Mouse (Mus musculus): ENCODE measurements around the gene Prkcq. TPM values are rescaled to one million over a fixed set of nuclear protein-coding genes. Genes with fewer than 3 reads are reported as not detected.

Prkcq gene
- polyA plus RNA-seq, 1 experiment from 2014 or later = 4.4 TPM

- no peak overlapping the region for H3K4me2 ChIP-seq (ENCODE audit: low read length)
- peaks cover 3% of the 10 kb centered on the region for H3K4me1 ChIP-seq (replicated peaks; ENCODE audit: control insufficient read depth, insufficient read depth, low read length)
- H3K9me3 ChIP-seq (ENCODE audit: control insufficient read depth, low read length) = no peaks in the 10 kb centered on the region
- no peak for ATAC-seq
- H3K27me3 ChIP-seq (replicated peaks; ENCODE audit: control insufficient read depth, insufficient read depth, low read length) = peaks cover 16% of the 10 kb centered on the region
- WGBS = 99% methylated on average over 12 of the region's 12 CpGs
- H3K27ac ChIP-seq (ENCODE audit: low read length) = no peak overlapping the region
- no peak overlapping the region for H3K9ac ChIP-seq (replicated peaks; ENCODE audit: low read depth, low read length)
- H3K4me3 ChIP-seq (replicated peaks; ENCODE audit: low read length) = no peak overlapping the region
- no peaks in the 10 kb centered on the region for H3K36me3 ChIP-seq (ENCODE audit: control insufficient read depth, insufficient read depth)
Measured at GRCm38 (mm10) chr2:11177880-11178279, 6.0 kb downstream of the Prkcq start.

DNA sequence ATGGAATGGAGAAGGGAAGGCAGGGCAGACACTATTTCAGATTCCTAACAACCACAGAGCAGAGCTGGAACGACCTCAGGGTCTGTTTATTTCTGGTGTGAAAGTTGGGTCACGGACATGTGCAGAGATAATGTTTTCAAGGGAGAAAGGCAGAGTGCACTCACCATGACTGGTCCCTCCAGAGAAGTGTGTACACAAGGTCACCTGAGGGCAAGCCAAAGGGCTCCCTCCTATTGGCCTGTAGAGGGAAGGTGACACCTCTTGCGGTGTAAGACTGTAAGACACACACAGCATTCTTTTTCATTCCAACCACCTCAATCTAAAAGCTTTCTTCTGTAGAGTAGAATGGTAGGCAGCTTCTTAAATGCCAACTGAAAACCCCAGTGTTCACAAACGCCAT is 9.6 kb downstream of the Prkcq start:
- no peak overlapping the region for H3K4me3 ChIP-seq (replicated peaks; ENCODE audit: low read length)
- no peaks in the 10 kb centered on the region for H3K27me3 ChIP-seq (replicated peaks; ENCODE audit: control insufficient read depth, insufficient read depth, low read length)
- no peak overlapping the region for H3K4me2 ChIP-seq (ENCODE audit: low read length)
- no peaks in the 10 kb centered on the region for H3K9me3 ChIP-seq (ENCODE audit: control insufficient read depth, low read length)
- 78% methylated on average over 4 of the region's 4 CpGs for WGBS
- no peak overlapping the region for H3K9ac ChIP-seq (replicated peaks; ENCODE audit: low read depth, low read length)
- ATAC-seq = no peak
- H3K4me1 ChIP-seq (replicated peaks; ENCODE audit: control insufficient read depth, insufficient read depth, low read length) = no peaks in the 10 kb centered on the region
- H3K36me3 ChIP-seq (ENCODE audit: control insufficient read depth, insufficient read depth) = no peaks in the 10 kb centered on the region
- H3K27ac ChIP-seq (ENCODE audit: low read length) = no peak overlapping the region

DNA sequence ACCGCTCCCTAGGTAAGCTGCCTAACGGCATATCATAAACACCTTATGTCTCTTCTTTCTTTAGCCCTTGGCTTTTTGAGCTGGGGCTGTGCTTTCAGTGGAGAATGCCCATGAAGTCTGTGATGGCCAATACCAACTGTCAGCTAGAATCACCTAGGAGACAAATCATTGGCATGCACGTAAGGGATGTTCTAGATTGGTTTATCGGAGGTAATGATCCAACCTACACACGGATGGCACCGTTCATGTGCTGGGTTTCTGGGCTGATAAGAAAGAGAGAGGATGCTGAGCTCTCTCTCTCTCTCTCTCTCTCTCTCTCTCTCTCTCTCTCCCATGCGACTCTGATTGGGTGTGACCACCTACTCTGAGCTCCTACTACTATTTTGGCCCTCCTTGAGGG is 10.2 kb downstream of the Prkcq start:
- ATAC-seq = no peak
- H3K9me3 ChIP-seq (ENCODE audit: control insufficient read depth, low read length) = no peaks in the 10 kb centered on the region
- H3K9ac ChIP-seq (replicated peaks; ENCODE audit: low read depth, low read length) = no peak overlapping the region
- no peak overlapping the region for H3K27ac ChIP-seq (ENCODE audit: low read length)
- WGBS = 91% methylated on average over 7 of the region's 7 CpGs
- no peak overlapping the region for H3K4me2 ChIP-seq (ENCODE audit: low read length)
- H3K27me3 ChIP-seq (replicated peaks; ENCODE audit: control insufficient read depth, insufficient read depth, low read length) = no peaks in the 10 kb centered on the region
- H3K4me3 ChIP-seq (replicated peaks; ENCODE audit: low read length) = no peak overlapping the region
- H3K4me1 ChIP-seq (replicated peaks; ENCODE audit: control insufficient read depth, insufficient read depth, low read length) = no peaks in the 10 kb centered on the region
- H3K36me3 ChIP-seq (ENCODE audit: control insufficient read depth, insufficient read depth) = no peaks in the 10 kb centered on the region

- Histone ChIP-seq H3K27ac (ENCODE audit: low read length) (no peak overlapping the region), H3K4me3 (replicated peaks; ENCODE audit: low read length) (no peak overlapping the region), H3K9me3 (ENCODE audit: control insufficient read depth, low read length) (no peaks in the 10 kb centered on the region), H3K4me2 (ENCODE audit: low read length) (no peak overlapping the region), H3K27me3 (replicated peaks; ENCODE audit: control insufficient read depth, insufficient read depth, low read length) (no peaks in the 10 kb centered on the region), H3K36me3 (ENCODE audit: control insufficient read depth, insufficient read depth) (no peaks in the 10 kb centered on the region), H3K4me1 (replicated peaks; ENCODE audit: control insufficient read depth, insufficient read depth, low read length) (no peaks in the 10 kb centered on the region), H3K9ac (replicated peaks; ENCODE audit: low read depth, low read length) (no peak overlapping the region)
- ATAC-seq = no peak
- WGBS = 76% methylated on average over 5 of the region's 5 CpGs
Measured at GRCm38 (mm10) chr2:11183991-11184390, 12.1 kb downstream of the Prkcq start.

GRCm38 (mm10) chr2:11186586-11186985 is 14.7 kb downstream of the Prkcq start:
- H3K9ac ChIP-seq (replicated peaks; ENCODE audit: low read depth, low read length) = no peak overlapping the region
- 91% methylated on average over 3 of the region's 3 CpGs for WGBS
- H3K4me3 ChIP-seq (replicated peaks; ENCODE audit: low read length) = no peak overlapping the region
- H3K4me1 ChIP-seq (replicated peaks; ENCODE audit: control insufficient read depth, insufficient read depth, low read length) = no peaks in the 10 kb centered on the region
- H3K9me3 ChIP-seq (ENCODE audit: control insufficient read depth, low read length) = no peaks in the 10 kb centered on the region
- H3K27me3 ChIP-seq (replicated peaks; ENCODE audit: control insufficient read depth, insufficient read depth, low read length) = no peaks in the 10 kb centered on the region
- no peak for ATAC-seq
- no peak overlapping the region for H3K27ac ChIP-seq (ENCODE audit: low read length)
- H3K36me3 ChIP-seq (ENCODE audit: control insufficient read depth, insufficient read depth) = no peaks in the 10 kb centered on the region
- H3K4me2 ChIP-seq (ENCODE audit: low read length) = no peak overlapping the region

DNA sequence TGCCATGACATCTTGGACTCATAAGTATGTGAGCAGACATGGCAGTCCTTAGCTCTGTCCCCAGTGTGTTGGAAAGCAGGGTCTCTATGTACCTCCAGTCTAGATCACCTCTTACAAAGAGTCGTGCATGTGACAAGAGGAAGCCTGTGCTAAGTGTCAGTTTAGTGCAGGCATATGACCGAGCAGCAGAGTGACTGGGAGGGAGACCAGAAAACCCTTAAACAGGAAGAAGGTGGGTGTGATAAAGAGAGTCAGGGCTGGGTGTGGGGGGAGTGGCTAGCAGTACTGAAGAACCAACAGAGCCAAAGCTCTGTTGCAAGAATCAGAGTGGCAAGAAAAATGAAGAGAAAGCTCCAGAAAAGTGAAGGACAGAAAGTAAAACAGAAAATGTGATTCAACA is 15.3 kb downstream of the Prkcq start:
- H3K4me3 ChIP-seq (replicated peaks; ENCODE audit: low read length) = no peak overlapping the region
- H3K4me1 ChIP-seq (replicated peaks; ENCODE audit: control insufficient read depth, insufficient read depth, low read length) = no peaks in the 10 kb centered on the region
- no peak for ATAC-seq
- no peak overlapping the region for H3K4me2 ChIP-seq (ENCODE audit: low read length)
- no peaks in the 10 kb centered on the region for H3K27me3 ChIP-seq (replicated peaks; ENCODE audit: control insufficient read depth, insufficient read depth, low read length)
- no peaks in the 10 kb centered on the region for H3K9me3 ChIP-seq (ENCODE audit: control insufficient read depth, low read length)
- H3K36me3 ChIP-seq (ENCODE audit: control insufficient read depth, insufficient read depth) = no peaks in the 10 kb centered on the region
- no peak overlapping the region for H3K27ac ChIP-seq (ENCODE audit: low read length)
- H3K9ac ChIP-seq (replicated peaks; ENCODE audit: low read depth, low read length) = no peak overlapping the region
- WGBS = 88% methylated on average over 2 of the region's 2 CpGs

DNA sequence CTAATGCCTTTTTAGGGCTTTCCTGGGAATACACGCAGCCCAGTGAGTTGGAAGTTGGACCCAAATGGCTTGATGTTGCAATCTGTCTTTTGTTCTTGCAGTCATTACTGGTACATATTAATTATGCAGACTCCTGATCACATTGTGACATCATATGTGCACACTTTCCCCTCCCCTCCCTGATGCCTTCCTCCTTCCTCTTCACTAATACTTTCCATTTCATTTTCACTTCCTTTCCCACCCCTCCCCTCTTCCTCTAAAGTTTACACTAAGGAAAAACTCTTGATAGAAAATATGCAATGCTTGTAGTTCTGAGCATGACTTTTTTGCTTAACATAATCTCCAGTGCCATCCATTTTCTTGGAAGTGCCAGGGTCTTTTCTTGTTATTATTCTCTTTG is 16.4 kb downstream of the Prkcq start:
- Histone ChIP-seq H3K4me2 (ENCODE audit: low read length) (no peak overlapping the region), H3K9me3 (ENCODE audit: control insufficient read depth, low read length) (no peaks in the 10 kb centered on the region), H3K36me3 (ENCODE audit: control insufficient read depth, insufficient read depth) (no peaks in the 10 kb centered on the region), H3K9ac (replicated peaks; ENCODE audit: low read depth, low read length) (no peak overlapping the region), H3K27me3 (replicated peaks; ENCODE audit: control insufficient read depth, insufficient read depth, low read length) (no peaks in the 10 kb centered on the region), H3K4me1 (replicated peaks; ENCODE audit: control insufficient read depth, insufficient read depth, low read length) (no peaks in the 10 kb centered on the region), H3K4me3 (replicated peaks; ENCODE audit: low read length) (no peak overlapping the region), H3K27ac (ENCODE audit: low read length) (no peak overlapping the region)
- WGBS = 85% methylated on average over 1 of the region's 1 CpGs
- ATAC-seq = no peak

GRCm38 (mm10) chr2:11189150-11189767 is 17.4 kb downstream of the Prkcq start:
- WGBS = 85% methylated on average over 4 of the region's 4 CpGs
- no peak for ATAC-seq
- no peak overlapping the region for H3K27ac ChIP-seq (ENCODE audit: low read length)
- no peaks in the 10 kb centered on the region for H3K9me3 ChIP-seq (ENCODE audit: control insufficient read depth, low read length)
- H3K4me3 ChIP-seq (replicated peaks; ENCODE audit: low read length) = no peak overlapping the region
- H3K9ac ChIP-seq (replicated peaks; ENCODE audit: low read depth, low read length) = no peak overlapping the region
- H3K27me3 ChIP-seq (replicated peaks; ENCODE audit: control insufficient read depth, insufficient read depth, low read length) = no peaks in the 10 kb centered on the region
- H3K4me2 ChIP-seq (ENCODE audit: low read length) = no peak overlapping the region
- no peaks in the 10 kb centered on the region for H3K4me1 ChIP-seq (replicated peaks; ENCODE audit: control insufficient read depth, insufficient read depth, low read length)
- H3K36me3 ChIP-seq (ENCODE audit: control insufficient read depth, insufficient read depth) = no peaks in the 10 kb centered on the region

GRCm38 (mm10) chr2:11192281-11193098 is 20.6 kb downstream of the Prkcq start:
- Histone ChIP-seq H3K36me3 (ENCODE audit: control insufficient read depth, insufficient read depth) (no peaks in the 10 kb centered on the region), H3K9me3 (ENCODE audit: control insufficient read depth, low read length) (no peaks in the 10 kb centered on the region), H3K4me1 (replicated peaks; ENCODE audit: control insufficient read depth, insufficient read depth, low read length) (no peaks in the 10 kb centered on the region), H3K9ac (replicated peaks; ENCODE audit: low read depth, low read length) (no peak overlapping the region), H3K27me3 (replicated peaks; ENCODE audit: control insufficient read depth, insufficient read depth, low read length) (no peaks in the 10 kb centered on the region), H3K4me2 (ENCODE audit: low read length) (no peak overlapping the region), H3K27ac (ENCODE audit: low read length) (no peak overlapping the region), H3K4me3 (replicated peaks; ENCODE audit: low read length) (no peak overlapping the region)
- 82% methylated on average over 12 of the region's 12 CpGs for WGBS
- no peak for ATAC-seq
